Mouse (Mus musculus) CD4-positive, CD25-positive, alpha-beta regulatory T cell, adult 4 months (primary cell): ENCODE measurements around the gene Slc16a13. TPM values are rescaled to one million over a fixed set of nuclear protein-coding genes. Genes with fewer than 3 reads are reported as not detected.
"Not testable (repeated sequence)": the region's sequence is repeated elsewhere in the genome, so short reads cannot be mapped to it uniquely, and the experiment has no call there.

Experiments
- ATAC-seq: one replicate; pipeline ENCODE4 v1.8.0; 2017
- polyA plus RNA-seq, 2 experiments: library from polyadenylated mRNA; unstranded; fragments of 100-300 nt; shearing (Covaris generic); gene quantifications; one replicate each; pipeline ENCODE4 v1.2.1; 2017

Slc16a13 gene
- polyA plus RNA-seq, 2 experiments from 2014 or later: 2.7 to 3.9 TPM

- not testable (repeated sequence) for ATAC-seq
Measured at GRCm38 (mm10) chr11:70169471-70169870, 51.4 kb downstream of the Slc16a13 start.

GRCm38 (mm10) chr11:70168136-70168535 lies 52.7 kb downstream of the Slc16a13 start:
- no peak for ATAC-seq

Other genes with a start within 250 kb of the Slc16a13 start
- 10 to 100 TPM; 21.1 to 25.4 TPM for gene Ctdnep1, start 239.9 kb downstream of the Slc16a13 start, polyA plus RNA-seq
- 10 to 100 TPM; 69.7 to 79.3 TPM for gene Elp5, start 238.5 kb downstream of the Slc16a13 start, polyA plus RNA-seq
- gene Gabarap, start 229.9 kb downstream of the Slc16a13 start, polyA plus RNA-seq: 100 to 1,000 TPM; 282 to 355 TPM
- 10 to 100 TPM; 41.3 to 43.5 TPM for gene Phf23, start 225.3 kb downstream of the Slc16a13 start, polyA plus RNA-seq
- 1 to 10 TPM; 4.0 to 4.6 TPM for gene Dvl2, start 220.5 kb downstream of the Slc16a13 start, polyA plus RNA-seq
- 100 to 1,000 TPM; 124 to 181 TPM for gene Acadvl, start 205.7 kb downstream of the Slc16a13 start, polyA plus RNA-seq
- 10 to 100 TPM in 1 of 2 experiments, 1 to 10 TPM in 1; 9.4 to 17.1 TPM for gene Dlg4, start 204.1 kb downstream of the Slc16a13 start, polyA plus RNA-seq
- gene Asgr1, start 167.0 kb downstream of the Slc16a13 start, polyA plus RNA-seq: not detected
- not detected for gene Asgr2, start 128.4 kb downstream of the Slc16a13 start, polyA plus RNA-seq
- not detected for gene Mgl2, start 90.7 kb downstream of the Slc16a13 start, polyA plus RNA-seq
- gene Clec10a, start 64.9 kb downstream of the Slc16a13 start, polyA plus RNA-seq: not detected
- not detected for gene Slc16a11, start 8.3 kb downstream of the Slc16a13 start, polyA plus RNA-seq
- under 1 TPM; 0.31 to 0.56 TPM for gene Bcl6b, start 8.7 kb upstream of the Slc16a13 start, polyA plus RNA-seq
- gene 0610010K14Rik, start 16.9 kb upstream of the Slc16a13 start, polyA plus RNA-seq: 100 to 1,000 TPM; 123 to 141 TPM
- gene Gm21988, start 18.8 kb upstream of the Slc16a13 start, polyA plus RNA-seq: 1 to 10 TPM; 3.3 to 5.3 TPM
- 100 to 1,000 TPM; 218 TPM for gene Rnasek, start 18.8 kb upstream of the Slc16a13 start, polyA plus RNA-seq
- under 1 TPM in 1 of 2 experiments, not detected in 1; 0.31 TPM for gene Alox12, start 34.3 kb upstream of the Slc16a13 start, polyA plus RNA-seq
- gene Alox12e, start 101.6 kb upstream of the Slc16a13 start, polyA plus RNA-seq: not detected
- not detected for gene Alox15, start 131.0 kb upstream of the Slc16a13 start, polyA plus RNA-seq
- gene Pelp1, start 189.0 kb upstream of the Slc16a13 start, polyA plus RNA-seq: 1 to 10 TPM; 4.4 to 7.7 TPM
- gene Arrb2, start 211.6 kb upstream of the Slc16a13 start, polyA plus RNA-seq: 10 to 100 TPM; 47.0 to 64.1 TPM
- gene Med11, start 230.9 kb upstream of the Slc16a13 start, polyA plus RNA-seq: 10 to 100 TPM; 84.3 to 85.7 TPM
- gene Zmynd15, start 238.4 kb upstream of the Slc16a13 start, polyA plus RNA-seq: not detected
- gene Cxcl16, start 238.9 kb upstream of the Slc16a13 start, polyA plus RNA-seq: under 1 TPM; 0.43 to 0.87 TPM